Mouse (Mus musculus): ENCODE measurements around the gene Slc47a1. TPM values are rescaled to one million over a fixed set of nuclear protein-coding genes. Genes with fewer than 3 reads are reported as not detected.

The Slc47a1 gene
- polyA plus RNA-seq, 1 experiment from 2014 or later, result 1.3 TPM

DNA sequence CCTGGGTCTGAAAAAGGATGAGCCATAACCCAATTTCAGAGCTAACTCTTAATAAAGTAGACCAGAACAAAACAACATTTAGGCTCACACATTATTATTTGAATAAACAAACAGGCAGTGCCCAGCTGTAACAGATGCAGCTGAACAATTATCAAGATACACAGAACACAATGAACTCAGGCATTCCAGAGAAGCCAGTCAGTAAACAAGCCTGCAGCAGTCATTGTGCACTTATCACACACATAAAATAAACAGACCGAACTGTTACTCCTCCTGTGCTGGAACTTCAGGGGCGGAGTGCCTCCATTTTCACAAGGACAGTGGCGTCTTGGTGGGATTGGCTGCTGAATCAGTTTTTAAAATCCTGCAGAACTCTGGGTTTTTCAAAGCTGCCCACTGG lies 83.7 kb downstream of the Slc47a1 start:
- ATAC-seq (ENCODE audit: low FRiP score, low TSS enrichment), result no peak
- Histone ChIP-seq H3K27ac (replicated peaks) (no peak overlapping the region), H3K4me1 (replicated peaks; ENCODE audit: control insufficient read depth, insufficient read depth) (no peaks in the 10 kb centered on the region), H3K9ac (ENCODE audit: low read length) (no peak overlapping the region), H3K4me2 (replicated peaks; ENCODE audit: low read depth) (no peak overlapping the region), H3K27me3 (ENCODE audit: control insufficient read depth, insufficient read depth, low read length) (no peaks in the 10 kb centered on the region), H3K4me3 (ENCODE audit: low read depth, low read length) (no peak overlapping the region), H3K36me3 (ENCODE audit: control insufficient read depth, insufficient read depth, low read length) (no peaks in the 10 kb centered on the region), H3K9me3 (ENCODE audit: control insufficient read depth, low read length) (no peaks in the 10 kb centered on the region)
- no peak for DNase-seq (ENCODE audit: low spot score)
- TF ChIP-seq CTCF (IDR thresholded peaks at IDR 0.05; ENCODE audit: low read depth), result no peak
- no peak for TF ChIP-seq EP300 (optimal IDR thresholded peaks at IDR 0.05)
- 41% methylated on average over 3 of the region's 3 CpGs for WGBS

Other genes starting within 250 kb of the Slc47a1 start
- gene Usp22, start 203.3 kb downstream of the Slc47a1 start, polyA plus RNA-seq (2015; fragmentation: Nextera tagmentation; extraction: Ambion mirVana), result 31.9 and 35.6 TPM in 2 replicates
- 3.4 and 3.9 TPM in 2 replicates for gene Aldh3a1, start 170.8 kb downstream of the Slc47a1 start, polyA plus RNA-seq (2015; fragmentation: Nextera tagmentation; extraction: Ambion mirVana)
- gene Aldh3a2, start 110.9 kb downstream of the Slc47a1 start, polyA plus RNA-seq (2015; fragmentation: Nextera tagmentation; extraction: Ambion mirVana), result 68.0 and 68.4 TPM in 2 replicates
- 0.12 and 0.29 TPM in 2 replicates for gene Slc47a2, start 35.5 kb downstream of the Slc47a1 start, polyA plus RNA-seq (2015; fragmentation: Nextera tagmentation; extraction: Ambion mirVana)
- gene Rnf112, start 75.8 kb upstream of the Slc47a1 start, polyA plus RNA-seq (2015; fragmentation: Nextera tagmentation; extraction: Ambion mirVana), result 0.84 and 1.3 TPM in 2 replicates
- 174 and 184 TPM in 2 replicates for gene Mfap4, start 107.1 kb upstream of the Slc47a1 start, polyA plus RNA-seq (2015; fragmentation: Nextera tagmentation; extraction: Ambion mirVana)
- gene Mapk7, start 116.1 kb upstream of the Slc47a1 start, polyA plus RNA-seq (2015; fragmentation: Nextera tagmentation; extraction: Ambion mirVana), result 14.5 and 15.4 TPM in 2 replicates
- gene B9d1, start 126.8 kb upstream of the Slc47a1 start, polyA plus RNA-seq (2015; fragmentation: Nextera tagmentation; extraction: Ambion mirVana), result 11.3 and 11.9 TPM in 2 replicates
- 15.8 and 17.8 TPM in 2 replicates for gene Epn2, start 201.3 kb upstream of the Slc47a1 start, polyA plus RNA-seq (2015; fragmentation: Nextera tagmentation; extraction: Ambion mirVana)

Measured in stomach, postnatal 0 days (tissue).